Mouse (Mus musculus) ES-E14 (cell line): Measurements from ENCODE around the gene Tchh. TPM values are rescaled to one million over a fixed set of nuclear protein-coding genes. Genes with fewer than 3 reads are reported as not detected.

Experiments used
- DNase-seq: peaks from one replicate; pipeline ENCODE4 v3.0.0-alpha.2; 2013; ENCODE audit warnings: low read depth, low spot score
- H3K27ac ChIP-seq: 2 replicates; pipeline ENCODE4 v1.5.1; 2012; ENCODE audit warnings: low read depth, mild to moderate bottlenecking, low read length, moderate library complexity, mixed read lengths; ENCODE audit not compliant: poor library complexity, insufficient read depth, severe bottlenecking
- H3K36me3 ChIP-seq: 2 replicates; pipeline ENCODE4 v1.6.1; 2012; ENCODE audit warnings: mild to moderate bottlenecking, low read length, moderate library complexity, mixed read lengths; ENCODE audit not compliant: control insufficient read depth, poor library complexity, insufficient read depth, severe bottlenecking
- H3K4me1 ChIP-seq, 2 experiments: fragments of 150-350 bp in 1 of 2; sonication (generic) in 1 of 2; 2 replicates each; pipeline ENCODE4 v1.6.1; 2012; ENCODE audit warnings: low read length in 2 of 2, mild to moderate bottlenecking in 1 of 2, mixed read lengths in 1 of 2; ENCODE audit not compliant: control insufficient read depth in 2 of 2, insufficient read depth in 2 of 2, poor library complexity in 1 of 2
- H3K4me3 ChIP-seq, 2 experiments: fragments of 150-350 bp in 1 of 2; sonication (generic) in 1 of 2; 2 replicates each; pipeline ENCODE4 v1.5.1; 2012; ENCODE audit warnings: low read length in 2 of 2, low read depth in 1 of 2, mild to moderate bottlenecking in 1 of 2, mixed read lengths in 1 of 2; ENCODE audit not compliant: insufficient read depth in 1 of 2, poor library complexity in 1 of 2, severe bottlenecking in 1 of 2
- H3K9ac ChIP-seq: 2 replicates; pipeline ENCODE4 v1.6.1; 2012; ENCODE audit warnings: low read depth, mild to moderate bottlenecking, low read length, mixed read lengths; ENCODE audit not compliant: poor library complexity, insufficient read depth, severe bottlenecking
- H3K9me3 ChIP-seq: fragments of 150-350 bp; sonication (generic); 2 replicates; pipeline ENCODE4 v1.6.1; 2012; ENCODE audit warnings: low read depth, mild to moderate bottlenecking, low read length; ENCODE audit not compliant: control insufficient read depth, insufficient read depth
- CHD2 ChIP-seq: IDR thresholded peaks from 2 replicates; pipeline ENCODE4 v1.6.1; 2014; ENCODE audit warnings: mild to moderate bottlenecking, low read depth, low read length, inconsistent platforms
- HCFC1 ChIP-seq: IDR thresholded peaks from 2 replicates; pipeline ENCODE4 v1.6.1; 2012; ENCODE audit warnings: low read length, inconsistent platforms, borderline replicate concordance; ENCODE audit not compliant: insufficient read depth
- MAFK ChIP-seq: IDR thresholded peaks from 2 replicates; pipeline ENCODE4 v1.6.1; 2014; ENCODE audit warnings: mild to moderate bottlenecking, low read depth, low read length, inconsistent platforms; ENCODE audit not compliant: insufficient read depth
- ZC3H11A ChIP-seq: IDR thresholded peaks from 2 replicates; pipeline ENCODE4 v1.6.1; 2012; ENCODE audit warnings: low read depth, mild to moderate bottlenecking, inconsistent platforms, low read length, borderline replicate concordance
- ZNF384 ChIP-seq: IDR thresholded peaks from 2 replicates; pipeline ENCODE4 v1.6.1; 2012; ENCODE audit warnings: low read depth, low read length, inconsistent platforms
- in situ Hi-C, 2 experiments: fragments of 600-800 bp; cut with MboI; formaldehyde crosslinking; loops; one replicate each; pipeline ENCODE4 v1.15.1; 2025; ENCODE audit warnings: low sequenced_read_pairs in 2 of 2, inconsistent platforms in 1 of 2; ENCODE audit not compliant: unreplicated experiment in 2 of 2
- total RNA-seq: library from RNA; depleted of rRNA; stranded (reverse); fragments of 300-350 nt; gene quantifications from 2 replicates; pipeline ENCODE4 v1.2.3, GENCODE M21; 2012; rRNA removed

Gene Tchh
- total RNA-seq, 1 experiment, result 1.3 TPM

GRCm38 (mm10) chr3:93497131-93497530, 55.0 kb downstream of the Tchh start:
- in situ Hi-C loops, result loop anchor here (10.0 to 25.0 kb wide), 3 partner anchors 132 to 385 kb away; no protein-coding TSS in a partner anchor
- Histone ChIP-seq H3K9me3 (no peaks in the 10 kb centered on the region), H3K4me3 (no peak overlapping the region), H3K4me1 (no peaks in the 10 kb centered on the region), H3K9ac (no peak overlapping the region), H3K27ac (no peak overlapping the region), H3K36me3 (no peaks in the 10 kb centered on the region)
- DNase-seq, result no peak
- TF ChIP-seq ZNF384 (no peak), HCFC1 (no peak), CHD2 (no peak), ZC3H11A (no peak), MAFK (no peak)

Other genes with a start within 250 kb of the Tchh start
- gene Flg2, start 245.1 kb upstream of the Tchh start, total RNA-seq, result not detected in 2 replicates
- gene Flg, start 168.8 kb upstream of the Tchh start, total RNA-seq, result 0.16 TPM in 1 of 2 replicates, not detected in the other
- gene Hrnr, start 122.6 kb upstream of the Tchh start, total RNA-seq, result not detected in 2 replicates
- gene Rptn, start 48.6 kb upstream of the Tchh start, total RNA-seq, result not detected in 2 replicates
- not detected in 2 replicates for gene Tchhl1, start 26.4 kb downstream of the Tchh start, total RNA-seq
- gene S100a11, start 78.2 kb downstream of the Tchh start, total RNA-seq, result 14.4 and 37.2 TPM in 2 replicates
- gene S100a10, start 112.8 kb downstream of the Tchh start, total RNA-seq, result 152 and 388 TPM in 2 replicates
- gene Tdpoz2, start 210.4 kb downstream of the Tchh start, total RNA-seq, result not detected in 2 replicates
- not detected in 2 replicates for gene Tdpoz1, start 234.0 kb downstream of the Tchh start, total RNA-seq